Mouse (Mus musculus): ENCODE data around the gene Mymx. TPM values are rescaled to one million over a fixed set of nuclear protein-coding genes. Genes with fewer than 3 reads are reported as not detected.

Gene Mymx
- not detected in 2 replicates for total RNA-seq (2014; rRNA removed)
- polyA plus RNA-seq (2015; fragmentation: Nextera tagmentation; extraction: Ambion mirVana) = not detected in 2 replicates

GRCm38 (mm10) chr17:45601877-45602304 is at the start of gene Mymx:
TSS of gene Mymx (minus strand) at chr17:45602102.
- Histone ChIP-seq H3K4me3 (ENCODE audit: low read length) (0 out of 2 replicates have a peak within 1 kb of the TSS, but pooled peaks have one; percentile 1), H3K36me3 (ENCODE audit: insufficient read depth, low read length) (no peaks in the 10 kb centered on the region), H3K4me1 (ENCODE audit: insufficient read depth, low read length) (peaks cover 6% of the 10 kb centered on the region; the same call in 1 of the 2 replicates), H3K27ac (no peak within 1 kb of the TSS), H3K27me3 (ENCODE audit: insufficient read depth, low read length) (no peaks in the 10 kb centered on the region), H3K4me2 (ENCODE audit: low read depth, low read length) (no peak within 1 kb of the TSS), H3K9me3 (ENCODE audit: low read length) (no peaks in the 10 kb centered on the region), H3K9ac (replicated peaks; ENCODE audit: low read length) (no peak within 1 kb of the TSS)
- no peak for TF ChIP-seq CTCF (IDR thresholded peaks at IDR 0.05; ENCODE audit: low read depth)
- DNase-seq (ENCODE audit: low spot score) = no peak
- 37% methylated on average over 6 of the region's 6 CpGs for WGBS
- ATAC-seq = peak; percentile 19; the same call in 1 of the 2 replicates

GRCm38 (mm10) chr17:45644185-45644584 is 42.3 kb upstream of the Mymx start:
- no peak overlapping the region for H3K4me2 ChIP-seq (ENCODE audit: low read depth, low read length)
- no peaks in the 10 kb centered on the region for H3K36me3 ChIP-seq (ENCODE audit: insufficient read depth, low read length)
- H3K27ac ChIP-seq = no peak overlapping the region
- no peak overlapping the region for H3K4me3 ChIP-seq (ENCODE audit: low read length)
- DNase-seq (ENCODE audit: low spot score) = no peak
- H3K27me3 ChIP-seq (ENCODE audit: insufficient read depth, low read length) = no peaks in the 10 kb centered on the region
- H3K4me1 ChIP-seq (ENCODE audit: insufficient read depth, low read length) = 0 out of 2 replicates have a peak, but pooled peaks cover 4% of the 10 kb centered on the region
- no peaks in the 10 kb centered on the region for H3K9me3 ChIP-seq (ENCODE audit: low read length)
- WGBS = 91% methylated on average over 4 of the region's 4 CpGs
- no peak for ATAC-seq
- peak; percentile 17; the same call in 1 of the 2 replicates for TF ChIP-seq CTCF (IDR thresholded peaks at IDR 0.05; ENCODE audit: low read depth)
- H3K9ac ChIP-seq (replicated peaks; ENCODE audit: low read length) = no peak overlapping the region

GRCm38 (mm10) chr17:45642701-45643100 is 40.8 kb upstream of the Mymx start:
- Histone ChIP-seq H3K27me3 (ENCODE audit: insufficient read depth, low read length) (no peaks in the 10 kb centered on the region), H3K36me3 (ENCODE audit: insufficient read depth, low read length) (no peaks in the 10 kb centered on the region), H3K4me2 (ENCODE audit: low read depth, low read length) (peak overlapping the region; percentile 32; the same call in 1 of the 2 replicates), H3K9ac (replicated peaks; ENCODE audit: low read length) (no peak overlapping the region), H3K27ac (peak overlapping the region; percentile 11; the same call in 1 of the 2 replicates), H3K9me3 (ENCODE audit: low read length) (no peaks in the 10 kb centered on the region), H3K4me1 (ENCODE audit: insufficient read depth, low read length) (0 out of 2 replicates have a peak, but pooled peaks cover 4% of the 10 kb centered on the region), H3K4me3 (ENCODE audit: low read length) (no peak overlapping the region)
- ATAC-seq (peak; percentile 79), DNase-seq (ENCODE audit: low spot score) (peak; percentile 87)
- TF ChIP-seq CTCF (IDR thresholded peaks at IDR 0.05; ENCODE audit: low read depth) = peak; percentile 91
- WGBS = 13% methylated on average over 12 of the region's 12 CpGs

- no peak for TF ChIP-seq CTCF (IDR thresholded peaks at IDR 0.05; ENCODE audit: low read depth)
- no peaks in the 10 kb centered on the region for H3K9me3 ChIP-seq (ENCODE audit: low read length)
- H3K9ac ChIP-seq (replicated peaks; ENCODE audit: low read length) = no peak overlapping the region
- DNase-seq (ENCODE audit: low spot score) = no peak
- WGBS = 91% methylated on average over 8 of the region's 8 CpGs
- H3K36me3 ChIP-seq (ENCODE audit: insufficient read depth, low read length) = no peaks in the 10 kb centered on the region
- no peak overlapping the region for H3K4me3 ChIP-seq (ENCODE audit: low read length)
- no peak overlapping the region for H3K4me2 ChIP-seq (ENCODE audit: low read depth, low read length)
- H3K4me1 ChIP-seq (ENCODE audit: insufficient read depth, low read length) = 0 out of 2 replicates have a peak, but pooled peaks cover 4% of the 10 kb centered on the region
- no peaks in the 10 kb centered on the region for H3K27me3 ChIP-seq (ENCODE audit: insufficient read depth, low read length)
- H3K27ac ChIP-seq = no peak overlapping the region
- no peak for ATAC-seq
Observed at GRCm38 (mm10) chr17:45641981-45642380, 40.1 kb upstream of the Mymx start.

- Histone ChIP-seq H3K36me3 (ENCODE audit: insufficient read depth, low read length) (no peaks in the 10 kb centered on the region), H3K27me3 (ENCODE audit: insufficient read depth, low read length) (no peaks in the 10 kb centered on the region), H3K4me2 (ENCODE audit: low read depth, low read length) (no peak overlapping the region), H3K4me1 (ENCODE audit: insufficient read depth, low read length) (0 out of 2 replicates have a peak, but pooled peaks cover 4% of the 10 kb centered on the region), H3K27ac (no peak overlapping the region), H3K9me3 (ENCODE audit: low read length) (no peaks in the 10 kb centered on the region), H3K9ac (replicated peaks; ENCODE audit: low read length) (no peak overlapping the region), H3K4me3 (ENCODE audit: low read length) (no peak overlapping the region)
- no peak for ATAC-seq
- no peak for TF ChIP-seq CTCF (IDR thresholded peaks at IDR 0.05; ENCODE audit: low read depth)
- DNase-seq (ENCODE audit: low spot score) = no peak
- 76% methylated on average over 16 of the region's 16 CpGs for WGBS
Observed at GRCm38 (mm10) chr17:45638596-45639295, 36.8 kb upstream of the Mymx start.

- 82% methylated on average over 5 of the region's 5 CpGs for WGBS
- no peak for ATAC-seq
Observed at GRCm38 (mm10) chr17:45634033-45634432, 32.1 kb upstream of the Mymx start.

GRCm38 (mm10) chr17:45631940-45632339 is 30.0 kb upstream of the Mymx start:
- Histone ChIP-seq H3K27ac (no peak overlapping the region), H3K36me3 (ENCODE audit: insufficient read depth, low read length) (no peaks in the 10 kb centered on the region), H3K27me3 (ENCODE audit: insufficient read depth, low read length) (no peaks in the 10 kb centered on the region), H3K9me3 (ENCODE audit: low read length) (no peaks in the 10 kb centered on the region), H3K4me1 (ENCODE audit: insufficient read depth, low read length) (peaks cover 6% of the 10 kb centered on the region; the same call in 1 of the 2 replicates), H3K4me3 (ENCODE audit: low read length) (no peak overlapping the region), H3K9ac (replicated peaks; ENCODE audit: low read length) (no peak overlapping the region), H3K4me2 (ENCODE audit: low read depth, low read length) (no peak overlapping the region)
- ATAC-seq = no peak
- no peak for TF ChIP-seq CTCF (IDR thresholded peaks at IDR 0.05; ENCODE audit: low read depth)
- WGBS = 69% methylated on average over 6 of the region's 6 CpGs
- no peak for DNase-seq (ENCODE audit: low spot score)

More at GRCm38 (mm10) chr17:45634033-45634432, 32.1 kb upstream of the Mymx start:
- Histone ChIP-seq H3K9me3 (ENCODE audit: low read length) (no peaks in the 10 kb centered on the region), H3K27me3 (ENCODE audit: insufficient read depth, low read length) (no peaks in the 10 kb centered on the region), H3K4me3 (ENCODE audit: low read length) (no peak overlapping the region), H3K4me1 (ENCODE audit: insufficient read depth, low read length) (peaks cover 6% of the 10 kb centered on the region; the same call in 1 of the 2 replicates), H3K36me3 (ENCODE audit: insufficient read depth, low read length) (no peaks in the 10 kb centered on the region), H3K9ac (replicated peaks; ENCODE audit: low read length) (no peak overlapping the region), H3K27ac (no peak overlapping the region), H3K4me2 (ENCODE audit: low read depth, low read length) (no peak overlapping the region)
- TF ChIP-seq CTCF (IDR thresholded peaks at IDR 0.05; ENCODE audit: low read depth) = no peak
- no peak for DNase-seq (ENCODE audit: low spot score)
